ENCODE assay signal across 11 mouse cellular contexts in the genomic region with DNA sequence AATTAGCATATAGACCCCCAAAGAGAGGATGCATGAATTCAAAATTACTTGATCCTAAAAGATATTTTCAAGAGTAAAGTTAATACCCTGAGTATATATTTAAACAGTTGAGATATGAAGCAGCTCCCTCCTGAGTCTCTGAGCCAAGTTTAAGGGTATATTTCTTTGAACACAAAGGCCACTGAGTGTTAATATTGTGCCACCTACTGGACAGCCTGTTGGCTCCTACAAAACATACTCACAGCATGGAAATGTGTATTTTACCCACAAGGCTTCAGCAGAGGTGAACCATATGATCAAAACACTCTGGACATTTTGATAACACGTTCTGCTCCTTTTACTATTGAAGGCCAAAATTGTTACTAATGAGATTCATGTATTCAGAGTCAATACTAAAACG. TPM values are rescaled to one million over a fixed set of nuclear protein-coding genes. Genes with fewer than 3 reads are reported as not detected.
DNase-seq lines count a peak whose midpoint lies in the region; ATAC-seq and TF ChIP-seq lines count a peak whose summit lies in the region.
"Had no signal": no experiment of that assay in that cellular context is flagged by ENCODE, and none has a peak within 500 bp of the region (broad histone marks: within the 10 kb centered on the region; RNA-seq: fewer than 3 reads in every experiment).

No protein-coding gene starts in this region.

- DNase-seq in hindbrain, embryonic 14.5 days (ENCODE audit: low spot score): peak; percentile 48
- no peak for DNase-seq in hindbrain, embryonic 10.5 days (ENCODE audit: low spot score)
- DNase-seq in midbrain, embryonic 11.5 days (ENCODE audit: low spot score, missing footprints): no peak
- DNase-seq in midbrain, embryonic 10.5 days (ENCODE audit: low spot score): no peak
- DNase-seq in Patski (ENCODE audit: low read depth, low spot score): no peak
- DNase-seq in mesoderm, embryonic 11.5 days (ENCODE audit: low read depth, low spot score): peak; percentile 11
- DNase-seq in yolk sac, embryonic 10.5 days (ENCODE audit: low spot score): no peak
- DNase-seq: cerebellum, postnatal 36 days; right cerebral cortex, postnatal 14 days had no signal

- H3K4me2 ChIP-seq in hindbrain, embryonic 14.5 days (replicated peaks): no peak overlapping the region
- H3K4me2 ChIP-seq in midbrain, embryonic 11.5 days: no peak overlapping the region
- H3K4me2 ChIP-seq: heart, embryonic 13.5 days; lung, embryonic 15.5 days had no signal

- no peaks in the 10 kb centered on the region for H3K27me3 ChIP-seq in hindbrain, embryonic 14.5 days (ENCODE audit: control insufficient read depth, insufficient read depth, low read length)
- H3K27me3 ChIP-seq in hindbrain, embryonic 10.5 days (ENCODE audit: insufficient read depth, poor library complexity, severe bottlenecking): no peaks in the 10 kb centered on the region
- no peaks in the 10 kb centered on the region for H3K27me3 ChIP-seq in midbrain, embryonic 11.5 days (ENCODE audit: control insufficient read depth, insufficient read depth, low read length)
- no peaks in the 10 kb centered on the region for H3K27me3 ChIP-seq in midbrain, embryonic 10.5 days (ENCODE audit: low read depth, poor library complexity, severe bottlenecking)
- H3K27me3 ChIP-seq in Patski: peaks cover 51% of the 10 kb centered on the region
- H3K27me3 ChIP-seq: heart, embryonic 13.5 days; lung, embryonic 15.5 days had no signal

- CTCF ChIA-PET in Patski (lab: Charles Lee): interaction anchor here (0.6 to 2.3 kb wide), 3 partner anchors 11 to 34 kb away, joined by 3 to 7 read pairs (median 3); no protein-coding TSS in a partner anchor

- H3K9ac ChIP-seq in hindbrain, embryonic 14.5 days: no peak overlapping the region
- H3K9ac ChIP-seq in midbrain, embryonic 11.5 days (ENCODE audit: low read length): no peak overlapping the region
- H3K9ac ChIP-seq: heart, embryonic 13.5 days; lung, embryonic 15.5 days had no signal

- WGBS in hindbrain, embryonic 14.5 days: 41% methylated on average over 2 of the region's 2 CpGs
- 48% methylated on average over 2 of the region's 2 CpGs for WGBS in hindbrain, embryonic 10.5 days
- WGBS in midbrain, embryonic 11.5 days: 47% methylated on average over 2 of the region's 2 CpGs
- WGBS in midbrain, embryonic 10.5 days: 60% methylated on average over 2 of the region's 2 CpGs

- in situ Hi-C loops in Patski (cut with MboI; ENCODE audit: low pct_unique_long_range_greater_than_20kb): no loop called here

- no peaks in the 10 kb centered on the region for H3K4me1 ChIP-seq in hindbrain, embryonic 14.5 days (replicated peaks; ENCODE audit: control insufficient read depth, insufficient read depth, low read length)
- no peaks in the 10 kb centered on the region for H3K4me1 ChIP-seq in hindbrain, embryonic 10.5 days (replicated peaks)
- H3K4me1 ChIP-seq in midbrain, embryonic 11.5 days (ENCODE audit: control insufficient read depth, insufficient read depth, low read length): no peaks in the 10 kb centered on the region
- no peaks in the 10 kb centered on the region for H3K4me1 ChIP-seq in midbrain, embryonic 10.5 days
- H3K4me1 ChIP-seq: heart, embryonic 13.5 days; lung, embryonic 15.5 days had no signal

- TF ChIP-seq CTCF in Patski (IDR thresholded peaks at IDR 0.05): peak; percentile 49

- no peak overlapping the region for H3K4me3 ChIP-seq in hindbrain, embryonic 14.5 days (replicated peaks; ENCODE audit: low read length)
- no peak overlapping the region for H3K4me3 ChIP-seq in hindbrain, embryonic 10.5 days
- H3K4me3 ChIP-seq in midbrain, embryonic 11.5 days (ENCODE audit: low read depth, low read length): no peak overlapping the region
- H3K4me3 ChIP-seq in midbrain, embryonic 10.5 days: no peak overlapping the region
- H3K4me3 ChIP-seq: heart, embryonic 13.5 days; lung, embryonic 15.5 days had no signal

- POLR2A ChIA-PET in Patski (lab: Charles Lee): no interaction called here

- no peaks in the 10 kb centered on the region for H3K36me3 ChIP-seq in hindbrain, embryonic 14.5 days (replicated peaks; ENCODE audit: control insufficient read depth, insufficient read depth)
- H3K36me3 ChIP-seq in hindbrain, embryonic 10.5 days: no peaks in the 10 kb centered on the region
- H3K36me3 ChIP-seq in midbrain, embryonic 11.5 days (ENCODE audit: control insufficient read depth, insufficient read depth, low read length): no peaks in the 10 kb centered on the region
- H3K36me3 ChIP-seq in midbrain, embryonic 10.5 days: no peaks in the 10 kb centered on the region
- H3K36me3 ChIP-seq: heart, embryonic 13.5 days; lung, embryonic 15.5 days had no signal

- H3K27ac ChIP-seq in hindbrain, embryonic 14.5 days: no peak overlapping the region
- no peak overlapping the region for H3K27ac ChIP-seq in hindbrain, embryonic 10.5 days
- H3K27ac ChIP-seq in midbrain, embryonic 11.5 days (ENCODE audit: low read depth, low read length): no peak overlapping the region
- H3K27ac ChIP-seq in midbrain, embryonic 10.5 days (replicated peaks): no peak overlapping the region
- H3K27ac ChIP-seq: heart, embryonic 13.5 days; lung, embryonic 15.5 days had no signal

- no peaks in the 10 kb centered on the region for H3K9me3 ChIP-seq in hindbrain, embryonic 14.5 days (ENCODE audit: control insufficient read depth, low read length)
- no peaks in the 10 kb centered on the region for H3K9me3 ChIP-seq in hindbrain, embryonic 10.5 days
- no peaks in the 10 kb centered on the region for H3K9me3 ChIP-seq in midbrain, embryonic 11.5 days (ENCODE audit: control insufficient read depth, low read length)
- H3K9me3 ChIP-seq in midbrain, embryonic 10.5 days (replicated peaks): no peaks in the 10 kb centered on the region
- H3K9me3 ChIP-seq: heart, embryonic 13.5 days; lung, embryonic 15.5 days had no signal

- no peak for ATAC-seq in hindbrain, embryonic 14.5 days (ENCODE audit: low FRiP score)
- 0 out of 2 replicates have a peak, but pooled peaks have one; percentile 24 for ATAC-seq in midbrain, embryonic 11.5 days (ENCODE audit: low FRiP score)
- no peak for ATAC-seq in Patski

RNA-seq across cellular contexts. Expression of a gene that starts 19.0 kb away (rescaled TPM):
- 7.3 and 9.3 TPM in 2 replicates for polyA plus RNA-seq in hindbrain, embryonic 14.5 days (2014; fragmentation: Nextera tagmentation; extraction: Ambion mirVana)
- polyA plus RNA-seq in hindbrain, embryonic 10.5 days (2016; fragmentation: Nextera tagmentation; extraction: Ambion mirVana): 0.25 and 0.55 TPM in 2 replicates
- 0.82 and 0.84 TPM in 2 replicates for polyA plus RNA-seq in midbrain, embryonic 11.5 days (2014; fragmentation: Nextera tagmentation; extraction: Ambion mirVana)
- 0.22 and 0.29 TPM in 2 replicates for polyA plus RNA-seq in midbrain, embryonic 10.5 days (2016; fragmentation: Nextera tagmentation; extraction: Ambion mirVana)
- polyA plus RNA-seq in Patski (2021): not detected

Comparison
In these comparisons a context has a peak if more than half of its experiments do, and no peak if none do; other contexts are left out.
1. DNase-seq: peak in hindbrain, embryonic 14.5 days (single experiment) and mesoderm, embryonic 11.5 days (single experiment); none in hindbrain, embryonic 10.5 days (single experiment), midbrain, embryonic 11.5 days (single experiment), midbrain, embryonic 10.5 days (single experiment), Patski (single experiment) and yolk sac, embryonic 10.5 days (single experiment).